Mouse (Mus musculus): ENCODE results near the gene Tppp3.

Gene Tppp3

GRCm38 (mm10) chr8:105467396-105467985, 3.8 kb downstream of the Tppp3 start:
- no peak for DNase-seq (ENCODE audit: low read depth, low spot score)

- DNase-seq (ENCODE audit: low read depth, low spot score) = no peak
Observed at GRCm38 (mm10) chr8:105466700-105467291, 4.5 kb downstream of the Tppp3 start.

- no peak for DNase-seq (ENCODE audit: low read depth, low spot score)
Observed at GRCm38 (mm10) chr8:105466246-105466645, 5.1 kb downstream of the Tppp3 start.

- DNase-seq (ENCODE audit: low read depth, low spot score) = no peak
Observed at GRCm38 (mm10) chr8:105464595-105464994, 6.7 kb downstream of the Tppp3 start.

- DNase-seq (ENCODE audit: low read depth, low spot score) = no peak
Observed at GRCm38 (mm10) chr8:105461085-105461803, 10.1 kb downstream of the Tppp3 start.

- no peak for DNase-seq (ENCODE audit: low read depth, low spot score)
Observed at GRCm38 (mm10) chr8:105455218-105455617, 16.1 kb downstream of the Tppp3 start.

GRCm38 (mm10) chr8:105454088-105454487, 17.2 kb downstream of the Tppp3 start:
- no peak for DNase-seq (ENCODE audit: low read depth, low spot score)

- DNase-seq (ENCODE audit: low read depth, low spot score) = no peak
Observed at GRCm38 (mm10) chr8:105453296-105453695, 18.0 kb downstream of the Tppp3 start.

- DNase-seq (ENCODE audit: low read depth, low spot score) = no peak
Observed at GRCm38 (mm10) chr8:105451903-105452603, 19.3 kb downstream of the Tppp3 start.

- DNase-seq (ENCODE audit: low read depth, low spot score) = no peak
Observed at GRCm38 (mm10) chr8:105450977-105451376, 20.3 kb downstream of the Tppp3 start.

GRCm38 (mm10) chr8:105448596-105448995, 22.7 kb downstream of the Tppp3 start:
- no peak for DNase-seq (ENCODE audit: low read depth, low spot score)

- no peak for DNase-seq (ENCODE audit: low read depth, low spot score)
Observed at GRCm38 (mm10) chr8:105448188-105448587, 23.1 kb downstream of the Tppp3 start.

- DNase-seq (ENCODE audit: low read depth, low spot score) = peak; percentile 48
Observed at GRCm38 (mm10) chr8:105446127-105446552, 25.2 kb downstream of the Tppp3 start.

- DNase-seq (ENCODE audit: low read depth, low spot score) = peak; percentile 34
Observed at GRCm38 (mm10) chr8:105445296-105446126, 25.8 kb downstream of the Tppp3 start.

- no peak for DNase-seq (ENCODE audit: low read depth, low spot score)
Observed at GRCm38 (mm10) chr8:105442661-105443060, 28.7 kb downstream of the Tppp3 start.

GRCm38 (mm10) chr8:105441433-105441832, 29.9 kb downstream of the Tppp3 start:
- peak; percentile 53 for DNase-seq (ENCODE audit: low read depth, low spot score)

- DNase-seq (ENCODE audit: low read depth, low spot score) = no peak
Observed at GRCm38 (mm10) chr8:105438865-105439264, 32.5 kb downstream of the Tppp3 start.

- no peak for DNase-seq (ENCODE audit: low read depth, low spot score)
Observed at GRCm38 (mm10) chr8:105437078-105437748, 34.1 kb downstream of the Tppp3 start.

- DNase-seq (ENCODE audit: low read depth, low spot score) = no peak
Observed at GRCm38 (mm10) chr8:105436218-105436617, 35.1 kb downstream of the Tppp3 start.

- no peak for DNase-seq (ENCODE audit: low read depth, low spot score)
Observed at GRCm38 (mm10) chr8:105434136-105434535, 37.2 kb downstream of the Tppp3 start.

- no peak for DNase-seq (ENCODE audit: low read depth, low spot score)
Observed at GRCm38 (mm10) chr8:105433511-105433910, 37.8 kb downstream of the Tppp3 start.

All from embryo, embryonic 11.5 days (tissue).